Mouse (Mus musculus) retina, adult 2 months (tissue): ENCODE measurements around the gene Dapk3.
"Not testable (repeated sequence)": the region's sequence is repeated elsewhere in the genome, so short reads cannot be mapped to it uniquely, and the experiment has no call there.

Experiments
- DNase-seq: peaks from one replicate; pipeline ENCODE4 v3.0.0-alpha.2; 2012; ENCODE audit warnings: low read depth, low spot score

Dapk3 gene

DNA sequence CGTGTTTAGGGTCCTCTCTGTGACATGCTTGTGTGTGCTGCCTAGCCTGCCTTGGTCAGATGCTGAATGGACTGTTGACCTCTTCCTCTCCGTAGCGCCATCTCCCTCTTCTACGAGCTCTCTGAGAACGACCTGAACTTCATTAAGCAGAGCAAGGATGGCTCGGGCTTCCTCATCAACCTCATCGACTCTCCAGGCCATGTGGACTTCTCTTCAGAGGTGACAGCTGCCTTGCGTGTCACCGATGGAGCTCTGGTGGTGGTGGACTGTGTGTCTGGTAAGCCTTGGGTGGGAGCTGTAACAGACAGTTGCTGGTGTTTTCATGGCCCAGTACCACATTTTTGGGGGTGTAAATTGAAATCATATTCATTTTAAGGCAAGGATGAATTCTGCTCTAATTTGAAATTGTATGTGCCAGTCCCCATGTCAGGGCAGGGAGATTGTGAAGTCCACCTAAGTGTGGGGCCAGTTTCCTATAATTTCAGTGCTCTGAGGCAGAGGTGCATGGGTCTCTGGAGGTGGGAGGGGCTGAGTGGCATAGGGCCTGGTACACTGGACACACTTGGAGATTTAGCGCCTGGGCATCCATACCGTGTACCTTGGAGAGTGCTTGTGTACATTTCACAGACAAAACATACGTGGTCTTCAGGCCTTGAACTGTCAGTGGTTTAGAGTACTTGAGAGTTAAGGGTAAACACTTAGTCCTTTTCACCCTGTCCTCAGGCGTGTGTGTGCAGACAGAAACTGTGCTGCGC lies 4.7 kb upstream of the Dapk3 start:
- no peak for DNase-seq

DNA sequence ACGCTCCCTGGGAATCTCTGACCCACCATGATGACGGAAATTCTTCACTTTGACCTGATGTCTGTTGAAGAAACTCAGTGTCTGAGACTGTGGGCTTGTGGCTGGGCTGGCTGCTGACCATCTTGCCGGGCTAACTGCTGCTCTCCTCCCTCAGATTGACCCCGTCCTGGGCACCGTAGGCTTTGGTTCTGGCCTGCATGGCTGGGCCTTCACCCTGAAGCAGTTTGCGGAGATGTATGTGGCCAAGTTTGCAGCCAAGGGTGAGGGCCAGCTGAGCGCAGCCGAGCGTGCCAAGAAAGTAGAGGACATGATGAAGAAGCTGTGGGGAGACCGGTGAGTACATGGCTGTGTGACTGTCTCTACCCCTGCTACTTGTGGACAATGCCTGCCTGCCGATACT lies 3.9 kb upstream of the Dapk3 start:
- DNase-seq, result no peak

DNA sequence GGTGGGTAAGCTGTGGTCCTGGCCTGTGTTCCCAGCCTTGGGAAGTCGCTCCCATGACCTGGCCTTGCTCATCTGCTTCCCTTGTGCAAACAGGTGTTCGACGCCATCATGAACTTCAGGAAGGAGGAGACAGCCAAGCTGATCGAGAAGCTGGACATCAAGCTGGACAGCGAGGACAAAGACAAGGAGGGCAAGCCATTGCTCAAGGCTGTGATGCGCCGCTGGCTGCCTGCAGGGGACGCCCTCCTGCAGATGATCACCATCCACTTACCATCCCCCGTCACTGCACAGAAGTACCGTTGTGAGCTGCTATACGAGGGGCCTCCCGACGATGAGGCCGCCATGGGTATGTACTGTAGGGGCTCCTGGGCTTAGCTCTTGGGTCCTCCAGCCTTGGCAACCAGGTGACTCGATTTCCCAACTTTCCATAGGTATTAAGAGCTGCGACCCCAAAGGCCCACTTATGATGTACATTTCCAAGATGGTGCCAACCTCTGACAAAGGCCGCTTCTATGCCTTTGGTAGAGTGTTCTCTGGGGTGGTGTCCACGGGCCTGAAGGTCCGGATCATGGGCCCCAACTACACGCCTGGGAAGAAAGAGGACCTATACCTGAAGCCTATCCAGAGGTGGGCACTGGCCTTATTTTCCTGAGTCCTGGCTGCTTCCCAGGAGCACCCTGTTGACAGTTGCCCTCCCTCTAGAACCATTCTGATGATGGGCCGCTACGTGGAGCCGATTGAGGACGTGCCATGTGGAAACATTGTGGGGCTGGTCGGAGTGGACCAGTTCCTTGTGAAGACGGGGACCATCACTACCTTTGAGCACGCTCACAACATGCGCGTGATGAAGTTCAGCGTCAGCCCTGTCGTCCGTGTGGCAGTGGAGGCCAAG lies 3.1 kb upstream of the Dapk3 start:
- DNase-seq, result no peak

DNA sequence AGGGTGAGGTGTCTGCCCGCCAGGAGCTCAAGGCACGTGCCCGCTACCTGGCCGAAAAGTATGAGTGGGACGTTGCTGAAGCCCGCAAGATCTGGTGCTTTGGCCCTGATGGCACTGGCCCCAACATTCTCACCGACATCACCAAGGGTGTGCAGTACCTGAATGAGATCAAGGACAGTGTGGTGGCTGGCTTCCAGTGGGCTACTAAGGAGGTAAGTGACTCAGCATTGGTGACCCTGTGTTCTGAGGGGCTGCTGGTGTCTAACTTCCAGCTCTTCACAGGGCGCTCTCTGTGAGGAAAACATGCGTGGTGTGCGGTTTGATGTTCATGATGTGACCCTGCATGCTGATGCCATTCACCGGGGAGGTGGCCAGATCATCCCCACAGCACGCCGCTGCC lies 1.9 kb upstream of the Dapk3 start:
- DNase-seq, result no peak

DNA sequence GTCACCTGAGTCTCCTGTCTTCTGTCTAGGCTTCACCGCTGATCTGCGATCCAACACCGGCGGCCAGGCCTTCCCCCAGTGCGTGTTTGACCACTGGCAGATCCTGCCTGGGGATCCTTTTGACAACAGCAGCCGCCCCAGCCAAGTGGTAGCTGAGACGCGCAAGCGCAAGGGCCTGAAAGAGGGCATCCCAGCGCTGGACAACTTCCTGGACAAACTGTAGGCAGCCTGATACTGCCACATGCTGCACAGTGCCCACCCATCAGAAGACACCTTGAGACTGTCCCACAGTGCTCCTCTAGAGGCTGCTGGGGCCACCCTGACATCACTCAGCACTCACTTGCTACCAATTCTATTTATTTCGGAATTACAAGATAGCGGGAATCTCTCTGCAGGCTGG lies 945 bp upstream of the Dapk3 start:
- not testable (repeated sequence) for DNase-seq

DNA sequence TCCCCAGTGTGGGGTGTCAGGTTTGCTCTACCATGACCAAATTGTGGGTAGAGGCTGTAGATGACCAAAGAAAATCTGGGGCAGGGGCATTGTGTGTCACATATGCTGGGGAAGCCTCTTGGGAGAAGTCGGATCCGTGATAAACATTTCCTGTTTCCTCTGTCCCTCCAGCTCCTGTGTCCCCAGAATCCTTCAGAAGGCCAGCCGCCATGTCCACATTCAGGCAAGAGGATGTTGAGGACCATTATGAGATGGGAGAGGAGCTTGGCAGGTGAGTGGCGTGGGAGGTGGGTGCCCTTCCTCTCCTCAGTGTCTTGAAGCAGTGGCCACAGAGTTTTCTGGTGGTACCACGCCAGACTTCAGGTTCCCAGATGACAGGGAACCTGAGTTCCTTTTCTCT lies 1.0 kb downstream of the Dapk3 start, which contains the start of gene 4930442H23Rik:
Gene 4930442H23Rik (minus strand): TSS at position 45 of the 400 bp plus-strand sequence.
- no peak for DNase-seq

DNA sequence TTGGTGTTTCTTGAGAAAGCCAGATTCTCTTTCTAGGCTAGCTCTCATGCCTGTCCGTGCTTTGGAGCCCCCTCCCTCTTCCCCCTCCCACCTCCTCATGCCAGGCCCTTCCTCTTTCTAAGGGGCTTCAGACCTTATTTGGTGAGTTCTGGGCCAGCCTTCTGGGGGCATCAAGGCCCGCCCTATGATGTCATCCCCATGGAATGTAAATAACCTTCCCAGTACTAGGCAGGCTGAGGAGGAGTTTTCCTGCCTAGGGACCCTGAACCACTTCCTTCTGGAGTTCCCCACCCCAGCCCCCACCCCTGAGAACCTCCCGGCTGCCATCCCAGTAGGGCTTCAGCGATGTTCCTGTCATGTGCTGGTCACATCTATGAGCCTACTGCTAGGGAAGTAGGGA lies 2.0 kb downstream of the Dapk3 start:
- DNase-seq, result no peak

DNA sequence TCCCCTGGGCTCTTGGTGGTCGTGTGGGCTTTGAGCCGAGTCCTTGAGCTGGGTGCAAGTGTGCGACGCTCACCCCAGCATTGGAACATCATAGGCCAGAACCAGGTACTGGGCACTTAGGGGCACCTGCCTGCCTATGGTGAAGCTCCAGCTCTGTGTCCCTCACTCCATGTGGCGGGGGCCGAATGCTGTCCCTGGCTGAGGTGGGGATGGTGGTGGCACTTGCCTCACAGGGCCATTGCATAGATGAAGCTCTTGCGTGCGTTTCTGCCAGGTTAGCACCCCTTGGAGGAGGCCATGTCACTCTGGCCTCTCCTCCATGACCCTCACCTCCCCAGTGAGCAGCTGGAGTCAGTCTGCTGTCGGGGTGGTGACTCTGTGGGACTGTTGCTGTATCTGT lies 4.4 kb downstream of the Dapk3 start:
- no peak for DNase-seq

DNA sequence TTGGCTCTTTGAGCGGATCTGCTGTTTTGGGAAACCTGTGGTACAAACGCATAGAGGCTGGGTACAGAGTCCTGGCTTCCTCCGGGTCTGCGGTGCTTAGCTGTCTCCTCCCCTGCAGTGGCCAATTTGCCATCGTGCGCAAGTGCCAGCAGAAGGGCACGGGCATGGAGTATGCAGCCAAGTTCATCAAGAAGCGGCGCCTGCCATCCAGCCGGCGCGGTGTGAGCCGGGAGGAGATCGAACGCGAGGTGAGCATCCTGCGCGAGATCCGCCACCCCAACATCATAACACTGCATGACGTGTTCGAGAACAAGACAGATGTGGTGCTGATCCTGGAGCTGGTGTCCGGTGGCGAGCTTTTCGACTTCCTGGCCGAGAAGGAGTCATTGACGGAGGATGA lies 7.0 kb downstream of the Dapk3 start:
- no peak for DNase-seq

DNA sequence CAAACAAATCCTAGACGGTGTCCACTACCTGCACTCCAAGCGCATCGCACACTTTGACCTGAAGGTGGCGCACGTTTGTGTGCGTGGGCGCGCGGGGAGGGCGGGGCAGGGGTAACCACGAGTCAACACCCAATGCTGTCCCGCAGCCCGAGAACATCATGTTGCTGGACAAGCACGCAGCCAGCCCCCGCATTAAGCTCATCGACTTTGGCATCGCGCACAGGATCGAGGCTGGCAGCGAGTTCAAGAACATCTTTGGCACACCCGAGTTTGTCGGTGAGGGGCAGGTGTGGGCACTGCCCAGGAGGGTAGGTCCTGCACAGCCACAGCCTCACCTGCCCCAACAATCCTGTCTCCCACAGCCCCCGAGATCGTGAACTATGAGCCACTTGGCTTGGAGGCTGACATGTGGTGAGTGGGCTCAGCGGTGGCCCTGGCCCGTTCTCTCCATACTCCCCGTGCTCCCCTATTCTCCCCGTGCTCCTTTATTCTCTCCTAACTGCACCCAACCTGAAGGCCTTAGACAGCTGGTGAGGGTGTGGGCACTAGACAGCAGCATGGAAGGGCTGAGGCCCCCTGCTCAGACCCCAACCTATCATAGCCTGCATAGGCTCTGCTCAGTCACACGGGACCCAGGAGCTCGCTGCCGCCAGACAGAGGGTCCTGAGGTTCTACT lies 7.6 kb downstream of the Dapk3 start:
- no peak for DNase-seq

DNA sequence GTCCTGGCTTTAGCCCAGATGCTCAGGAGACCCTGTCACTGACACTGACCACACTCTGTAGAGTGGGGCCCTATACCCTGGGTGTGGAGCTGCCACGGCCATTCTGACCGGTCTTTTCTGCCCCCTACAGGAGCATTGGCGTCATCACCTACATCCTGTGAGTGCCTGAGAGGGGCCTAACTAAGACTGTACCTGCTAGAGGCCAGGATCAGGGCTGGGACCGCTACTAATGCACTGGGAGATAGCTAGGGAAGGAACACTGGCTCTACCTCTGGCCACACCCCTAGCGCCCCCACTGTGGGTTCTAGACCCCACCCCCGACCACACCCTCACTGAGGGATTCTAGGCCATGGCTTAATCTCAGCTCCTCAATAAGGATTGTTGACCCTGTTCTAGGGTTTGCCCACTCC lies 8.1 kb downstream of the Dapk3 start:
- DNase-seq, result no peak

DNA sequence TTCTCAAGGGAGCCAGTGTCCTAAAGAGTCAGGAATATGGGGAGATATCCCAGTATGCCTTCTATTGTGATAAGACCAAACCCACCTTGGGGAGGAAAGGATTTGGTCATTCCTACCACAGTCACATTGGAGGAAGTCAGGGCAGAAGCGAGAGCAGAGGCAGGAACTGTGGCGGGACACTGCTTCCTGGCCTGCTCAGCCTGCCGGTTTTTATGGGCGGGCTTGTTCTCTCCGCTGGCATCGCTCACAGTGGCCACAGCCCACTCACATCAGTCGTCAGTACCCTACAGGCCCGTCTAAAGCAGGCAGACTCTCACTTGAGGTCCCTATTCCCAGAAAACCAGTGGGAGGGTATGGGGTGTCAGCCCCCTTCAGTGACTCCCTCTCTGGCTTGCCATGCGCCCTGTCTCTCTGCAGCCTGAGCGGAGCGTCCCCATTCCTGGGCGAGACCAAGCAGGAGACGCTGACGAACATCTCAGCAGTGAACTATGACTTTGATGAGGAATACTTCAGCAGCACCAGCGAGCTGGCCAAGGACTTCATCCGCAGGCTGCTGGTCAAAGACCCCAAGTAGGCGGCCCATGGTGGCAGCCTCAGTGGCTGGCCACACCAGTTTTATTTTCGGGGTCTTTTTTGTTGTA lies 8.7 kb downstream of the Dapk3 start:
- DNase-seq, result no peak

DNA sequence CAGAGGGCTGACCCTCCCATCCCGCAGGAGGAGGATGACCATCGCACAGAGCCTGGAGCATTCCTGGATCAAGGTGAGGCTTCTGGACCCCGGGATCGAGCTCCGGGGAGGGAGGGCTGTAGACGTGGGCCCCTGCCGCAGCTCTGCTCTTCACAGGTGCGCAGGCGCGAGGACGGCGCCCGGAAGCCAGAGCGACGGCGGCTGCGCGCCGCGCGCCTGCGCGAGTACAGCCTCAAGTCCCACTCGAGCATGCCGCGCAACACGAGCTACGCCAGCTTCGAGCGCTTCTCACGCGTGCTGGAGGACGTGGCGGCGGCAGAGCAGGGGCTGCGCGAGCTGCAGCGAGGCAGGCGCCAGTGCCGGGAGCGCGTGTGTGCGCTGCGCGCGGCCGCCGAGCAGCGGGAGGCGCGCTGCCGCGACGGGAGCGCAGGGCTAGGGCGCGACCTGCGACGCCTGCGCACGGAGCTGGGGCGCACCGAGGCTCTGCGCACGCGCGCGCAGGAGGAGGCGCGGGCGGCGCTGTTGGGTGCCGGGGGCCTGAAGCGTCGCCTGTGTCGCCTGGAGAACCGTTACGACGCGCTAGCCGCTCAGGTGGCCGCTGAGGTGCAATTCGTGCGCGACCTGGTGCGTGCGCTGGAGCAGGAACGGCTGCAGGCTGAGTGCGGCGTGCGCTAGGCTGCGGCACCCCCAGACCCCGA lies 9.6 kb downstream of the Dapk3 start:
- peak; percentile 79 for DNase-seq

DNA sequence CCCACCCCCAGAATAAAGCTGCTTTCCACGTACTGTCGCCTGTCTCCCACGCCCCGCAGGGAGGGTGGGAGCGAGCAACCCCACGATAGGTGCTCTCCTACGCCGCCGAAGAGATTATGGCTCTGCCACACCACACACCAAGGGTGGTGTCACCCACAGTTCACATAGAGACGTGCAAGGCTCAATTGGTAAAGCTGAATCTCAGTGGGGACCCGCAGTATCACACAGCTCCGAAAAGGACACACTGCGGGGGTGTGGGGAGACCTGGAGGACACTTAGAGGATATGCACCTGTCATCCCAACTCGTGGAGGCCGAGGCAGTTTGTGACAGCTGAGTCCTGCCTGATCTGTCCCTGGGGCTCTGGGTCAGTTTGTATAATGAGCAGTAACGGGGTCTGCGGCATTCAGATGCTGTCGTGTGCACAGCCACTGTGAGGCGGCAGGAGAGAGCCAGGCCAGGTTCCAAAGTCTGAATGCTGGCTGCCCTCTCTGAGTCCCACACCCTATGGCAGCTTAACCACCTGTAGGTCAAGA lies 10.2 kb downstream of the Dapk3 start:
- no peak for DNase-seq

DNA sequence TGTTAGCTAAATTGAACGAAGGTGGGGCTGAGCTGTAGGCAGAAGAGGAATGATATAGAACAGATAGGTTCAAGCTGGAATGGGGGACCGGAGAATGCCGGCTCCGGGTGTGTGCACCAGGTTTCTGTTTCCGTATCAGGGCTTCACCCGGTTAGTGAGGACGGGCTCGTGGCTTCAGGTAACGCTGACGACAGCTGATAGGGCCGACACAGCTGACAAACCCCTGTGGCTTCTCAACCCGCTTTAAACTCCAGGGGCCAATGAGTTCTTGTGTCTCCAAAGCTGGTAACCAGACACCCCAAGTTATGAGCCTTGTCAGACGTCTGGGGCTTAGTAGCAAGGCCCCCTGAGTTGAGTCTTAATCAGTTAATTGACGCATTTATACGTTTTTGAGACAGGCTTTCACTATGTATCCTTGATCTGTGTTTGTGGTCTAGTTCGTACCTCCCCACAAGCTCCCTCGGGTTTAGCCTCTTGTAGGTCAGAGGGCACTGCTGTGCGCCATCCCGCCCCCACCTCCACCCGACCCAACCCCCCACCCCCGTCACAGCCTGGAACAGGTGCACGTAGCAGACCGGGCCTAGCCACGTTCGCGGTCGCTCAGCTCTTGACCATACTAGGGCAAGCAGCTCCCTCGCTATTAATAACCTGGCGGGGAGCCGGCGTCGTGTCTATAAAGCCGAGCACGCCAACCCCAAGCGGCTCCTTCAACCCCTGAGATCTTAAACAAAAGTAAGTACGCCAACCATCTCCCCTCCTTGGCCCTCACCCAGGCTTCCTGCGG lies 11.4 kb downstream of the Dapk3 start:
- no peak for DNase-seq

DNA sequence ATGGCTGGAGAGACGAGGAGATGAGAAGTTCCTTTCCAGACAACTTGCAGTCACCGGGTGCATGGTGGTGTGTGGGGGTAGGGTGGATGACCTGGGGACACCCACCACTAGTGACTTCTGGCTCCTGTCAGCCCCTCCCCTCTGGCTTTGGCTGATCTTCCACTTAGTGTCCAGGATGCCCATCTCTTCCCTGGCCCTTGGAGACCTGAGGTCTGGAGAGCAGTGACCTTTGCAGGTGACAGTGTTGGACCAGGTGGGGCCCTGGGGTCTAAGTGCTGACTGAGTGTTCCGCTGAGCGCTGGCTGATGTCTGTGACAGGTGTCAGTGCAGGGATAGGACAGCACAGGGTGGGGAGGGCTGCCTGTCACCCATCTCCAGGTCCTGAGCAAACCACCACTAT lies 12.5 kb downstream of the Dapk3 start:
- no peak for DNase-seq

DNA sequence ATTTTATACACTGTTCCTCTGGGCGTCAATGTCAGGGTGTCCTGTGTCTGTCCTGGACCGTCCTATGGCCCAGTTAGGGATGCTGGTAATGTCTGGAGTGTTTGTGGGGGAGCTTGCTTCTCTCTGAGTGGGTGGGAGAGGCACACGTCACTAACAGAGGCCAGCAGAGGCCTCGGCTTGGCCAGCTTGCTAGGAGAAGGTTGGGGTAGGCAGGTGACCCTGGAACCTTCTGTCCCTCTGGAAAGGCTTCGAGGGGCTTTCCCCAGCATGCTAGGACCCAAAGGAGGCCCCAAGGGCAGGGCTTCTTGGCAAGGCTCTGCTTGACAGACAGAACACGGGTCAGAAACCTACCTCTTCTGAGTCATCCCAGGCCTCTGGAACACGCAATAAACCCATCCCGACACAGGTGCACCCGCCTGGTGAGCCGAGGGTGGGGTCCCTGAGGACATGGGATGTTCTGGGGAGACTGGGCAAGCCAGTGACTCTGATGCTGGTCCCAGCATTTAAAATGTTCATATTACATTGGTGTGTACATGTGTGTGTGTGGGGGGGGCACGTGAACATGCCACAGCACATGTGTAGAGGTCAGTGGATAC lies 13.8 kb downstream of the Dapk3 start:
- DNase-seq, result no peak

DNA sequence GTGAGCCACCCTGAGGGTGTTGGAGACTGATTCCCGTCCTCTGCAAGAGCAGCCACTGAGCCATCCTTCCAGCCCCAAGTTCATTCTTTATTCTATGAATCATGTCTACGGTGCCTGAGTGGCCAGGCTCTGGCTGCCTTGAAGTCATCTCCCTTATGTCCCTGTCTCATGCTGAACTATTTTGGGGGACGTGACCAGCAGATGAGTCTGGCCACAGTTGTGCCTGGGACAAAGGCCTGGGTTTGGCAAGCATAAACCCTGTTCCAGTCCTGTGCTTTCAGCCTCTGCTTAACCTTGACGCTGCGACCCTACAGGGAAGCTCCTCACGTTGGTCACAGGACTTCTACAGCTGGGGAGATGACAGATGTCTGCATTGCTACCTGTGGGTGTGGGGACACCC lies 14.5 kb downstream of the Dapk3 start:
- DNase-seq, result no peak

DNA sequence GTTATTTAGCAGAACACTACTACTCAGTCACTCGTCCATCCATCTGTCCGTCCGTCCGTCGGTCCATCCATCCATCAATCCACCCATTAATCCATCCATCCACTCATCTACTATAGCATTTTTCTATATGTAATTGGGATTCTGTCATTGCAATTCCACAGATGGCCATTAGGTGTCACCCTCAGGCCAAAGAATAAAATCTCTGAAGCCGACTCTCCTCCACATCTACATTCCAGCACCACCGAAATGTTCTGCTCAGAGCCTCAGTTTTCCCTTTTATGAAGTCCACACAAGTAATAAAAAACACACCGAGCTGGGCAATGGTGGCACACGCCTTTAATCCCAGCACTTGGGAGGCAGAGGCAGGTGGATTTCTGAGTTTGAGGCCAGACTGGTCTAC lies 15.4 kb downstream of the Dapk3 start:
- peak; percentile 50 for DNase-seq

DNA sequence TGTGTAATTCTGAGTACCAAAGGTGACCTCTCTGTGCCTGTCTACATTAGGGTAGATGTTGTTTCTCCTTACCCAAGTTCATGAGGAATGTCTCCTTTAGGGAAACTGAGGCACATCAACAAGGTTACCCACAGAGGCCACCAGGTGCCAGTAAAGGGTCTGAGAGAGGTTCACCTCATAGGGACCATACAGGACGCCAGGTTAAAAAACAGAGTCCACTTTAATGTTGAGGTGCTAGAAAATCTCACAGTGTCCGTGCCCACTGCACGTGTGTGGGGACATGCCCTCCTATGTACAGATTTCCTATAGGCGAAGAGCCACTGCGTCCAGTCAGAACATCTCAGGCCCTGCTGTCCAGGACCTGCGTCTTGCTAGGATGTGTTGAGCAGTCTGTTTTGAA lies 16.2 kb downstream of the Dapk3 start:
- DNase-seq, result no peak
